Mouse (Mus musculus) kidney, adult 2 months (tissue): ENCODE results near the gene Ten1. TPM values are rescaled to one million over a fixed set of nuclear protein-coding genes. Genes with fewer than 3 reads are reported as not detected.

Experiments
- DNase-seq: peaks from one replicate; pipeline ENCODE4 v3.0.0; 2021
- H3K27ac ChIP-seq: fragments of 200-500 bp; 2 replicates; pipeline ENCODE4 v1.5.1; 2012; ENCODE audit warnings: low read depth, low read length, control low read depth, inconsistent platforms; ENCODE audit not compliant: insufficient read depth
- H3K27me3 ChIP-seq: fragments of 200-500 bp; replicated peaks from 2 replicates; pipeline ENCODE4 v1.6.1; 2012; ENCODE audit warnings: mild to moderate bottlenecking, moderate library complexity, low read length, inconsistent platforms; ENCODE audit not compliant: control insufficient read depth, insufficient read depth
- H3K36me3 ChIP-seq: fragments of 200-500 bp; 2 replicates; pipeline ENCODE4 v1.6.1; 2012; ENCODE audit warnings: mild to moderate bottlenecking, moderate library complexity, low read length, inconsistent platforms; ENCODE audit not compliant: control insufficient read depth, insufficient read depth
- H3K4me1 ChIP-seq: fragments of 200-500 bp; 2 replicates; pipeline ENCODE4 v1.6.1; 2011; ENCODE audit warnings: low read length; ENCODE audit not compliant: control insufficient read depth, insufficient read depth
- H3K4me3 ChIP-seq: fragments of 200-500 bp; 2 replicates; pipeline ENCODE4 v1.5.1; 2011; ENCODE audit warnings: mild to moderate bottlenecking, low read depth, low read length, control low read depth; ENCODE audit not compliant: insufficient read depth
- CTCF ChIP-seq: fragments of 200-500 bp; conservative IDR thresholded peaks from 2 replicates; pipeline ENCODE4 v1.5.1; 2011; ENCODE audit warnings: low read depth, mild to moderate bottlenecking, control low read depth, low read length, moderate library complexity, mixed read lengths; ENCODE audit not compliant: insufficient read depth, insufficient read length
- POLR2A ChIP-seq: fragments of 200-500 bp; IDR thresholded peaks from one replicate; pipeline ENCODE4 v1.6.1; 2011; ENCODE audit warnings: low read depth, low read length, control low read depth
- WGBS: fragments of 180-500 bp; shearing (Covaris S2); methylation state at CpG from one replicate; pipeline ENCODE4 v1.1.7; 2018; 5-methylcytosine and 5-hydroxymethylcytosine counted together
- polyA plus RNA-seq: library from polyadenylated mRNA; depleted of rRNA; stranded (reverse); fragments of >200 nt; gene quantifications from 2 replicates; pipeline ENCODE4 v1.2.3, GENCODE M21; 2012

The Ten1 gene
- polyA plus RNA-seq, 1 experiment, result 21.0 TPM

GRCm38 (mm10) chr11:116167884-116168439, 30.7 kb upstream of the Ten1 start, which contains the start of gene Fbf1:
Gene Fbf1 (minus strand): TSS chr11:116168166.
- DNase-seq, result peak; percentile 97
- H3K4me3 ChIP-seq, result peak within 1 kb of the TSS; percentile 87
- peaks cover 5% of the 10 kb centered on the region for H3K36me3 ChIP-seq
- H3K4me1 ChIP-seq, result peaks cover 26% of the 10 kb centered on the region; the same call in 1 of the 2 replicates
- under 1% methylated on average over 40 of the region's 40 CpGs for WGBS
- TF ChIP-seq POLR2A (peak; percentile 32), CTCF (no peak)
- H3K27me3 ChIP-seq, result no peaks in the 10 kb centered on the region
- peak within 1 kb of the TSS; percentile 61 for H3K27ac ChIP-seq

GRCm38 (mm10) chr11:116169214-116169613, 29.4 kb upstream of the Ten1 start:
- 73% methylated on average over 3 of the region's 3 CpGs for WGBS
- no peak for TF ChIP-seq POLR2A
- TF ChIP-seq CTCF, result no peak
- Histone ChIP-seq H3K27me3 (no peaks in the 10 kb centered on the region), H3K36me3 (peaks cover 11% of the 10 kb centered on the region), H3K27ac (no peak overlapping the region), H3K4me3 (no peak overlapping the region), H3K4me1 (peaks cover 19% of the 10 kb centered on the region; the same call in 1 of the 2 replicates)
- no peak for DNase-seq

GRCm38 (mm10) chr11:116170003-116170800, 28.5 kb upstream of the Ten1 start:
- Histone ChIP-seq H3K27ac (peak overlapping the region; percentile 78), H3K27me3 (no peaks in the 10 kb centered on the region), H3K36me3 (peaks cover 11% of the 10 kb centered on the region), H3K4me1 (peaks cover 24% of the 10 kb centered on the region; the same call in 1 of the 2 replicates), H3K4me3 (no peak overlapping the region)
- DNase-seq, result peak; percentile 85
- TF ChIP-seq CTCF, result no peak
- TF ChIP-seq POLR2A, result no peak
- 54% methylated on average over 5 of the region's 5 CpGs for WGBS

- Histone ChIP-seq H3K27me3 (no peaks in the 10 kb centered on the region), H3K27ac (peak overlapping the region; percentile 76), H3K36me3 (peaks cover 15% of the 10 kb centered on the region), H3K4me3 (no peak overlapping the region), H3K4me1 (peaks cover 33% of the 10 kb centered on the region; the same call in 1 of the 2 replicates)
- WGBS, result 51% methylated on average over 2 of the region's 2 CpGs
- TF ChIP-seq POLR2A (no peak), CTCF (no peak)
- peak; percentile 82 for DNase-seq
Measured at GRCm38 (mm10) chr11:116171959-116172358, 26.7 kb upstream of the Ten1 start.

GRCm38 (mm10) chr11:116174775-116175448, 23.7 kb upstream of the Ten1 start:
- TF ChIP-seq CTCF, result 0 out of 2 replicates have a peak, but pooled peaks have one; percentile 0
- TF ChIP-seq POLR2A, result no peak
- Histone ChIP-seq H3K4me1 (peaks cover 36% of the 10 kb centered on the region; the same call in 1 of the 2 replicates), H3K36me3 (peaks cover 28% of the 10 kb centered on the region), H3K4me3 (no peak overlapping the region), H3K27me3 (no peaks in the 10 kb centered on the region), H3K27ac (peak overlapping the region; percentile 89)
- WGBS, result 38% methylated on average over 22 of the region's 22 CpGs
- DNase-seq, result peak; percentile 89

DNA sequence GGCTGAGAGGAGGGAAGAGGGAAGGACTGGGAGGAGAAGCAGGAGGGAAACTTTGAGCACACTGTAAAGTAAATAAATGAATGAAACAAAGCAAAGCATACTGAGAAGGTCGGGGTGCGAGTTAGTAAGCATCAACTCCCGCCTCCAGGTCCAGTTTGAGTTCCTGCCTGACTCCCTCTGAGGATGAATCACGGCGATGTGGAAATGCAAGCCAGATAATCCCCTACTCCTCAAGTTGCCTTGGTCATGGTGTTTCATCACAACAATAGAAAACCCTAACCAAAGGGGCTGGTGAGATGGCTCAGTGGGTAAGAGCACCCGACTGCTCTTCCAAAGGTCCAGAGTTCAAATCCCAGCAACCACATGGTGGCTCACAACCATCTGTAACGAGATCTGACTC, 22.6 kb upstream of the Ten1 start:
- Histone ChIP-seq H3K27ac (no peak overlapping the region; the same call in 1 of the 2 replicates), H3K4me3 (no peak overlapping the region), H3K36me3 (peaks cover 31% of the 10 kb centered on the region), H3K4me1 (peaks cover 31% of the 10 kb centered on the region; the same call in 1 of the 2 replicates), H3K27me3 (no peaks in the 10 kb centered on the region)
- TF ChIP-seq CTCF, result no peak
- DNase-seq, result no peak
- WGBS, result 71% methylated on average over 7 of the region's 7 CpGs
